Mouse (Mus musculus) bone marrow macrophage, adult 2 months (primary cell): ENCODE data around the gene Dennd2c.

ENCODE experiments used
- CTCF ChIP-seq: IDR thresholded peaks from 2 replicates; pipeline ENCODE4 v1.5.1; 2012; ENCODE audit warnings: low read depth, mild to moderate bottlenecking, low read length, moderate library complexity
- POLR2A ChIP-seq: IDR thresholded peaks from 2 replicates; pipeline ENCODE4 v1.6.1; 2012; ENCODE audit warnings: mild to moderate bottlenecking, low read depth, low read length, borderline replicate concordance

DNA sequence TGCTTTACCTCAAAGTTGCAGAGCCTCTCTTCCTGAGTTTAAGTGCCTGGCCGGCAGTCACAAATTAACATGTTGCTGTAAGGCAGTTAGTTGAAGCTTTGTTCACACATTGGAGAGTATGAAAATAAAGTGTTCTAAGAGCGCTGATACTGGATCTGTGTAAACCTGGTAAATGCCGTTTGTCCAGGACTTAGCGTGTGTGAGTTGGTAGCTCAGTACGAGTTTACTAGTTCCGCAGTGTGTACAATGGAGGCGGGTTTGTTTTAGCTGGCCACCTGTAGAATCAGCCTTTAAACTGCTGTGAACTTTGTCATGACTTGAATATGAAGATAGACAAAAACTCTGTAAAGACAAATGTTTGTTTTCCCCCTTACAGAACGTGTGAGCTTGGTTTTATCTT is 35.5 kb upstream of the Dennd2c start:
- TF ChIP-seq CTCF (no peak), POLR2A (no peak)
